Mouse (Mus musculus) c-Kit-positive CD71-positive TER-119-negative erythroid progenitor cells, embryonic 14.5 days (primary cell): ENCODE measurements around the gene Cbx2.
A peak's percentile ranks its signal among the peaks of the same experiment; 100 is the strongest.

Experiments used
- DNase-seq: peaks from one replicate; pipeline ENCODE4 v3.0.0-alpha.2; 2013; ENCODE audit warnings: low read depth

Cbx2 gene

GRCm38 (mm10) chr11:119042466-119043272 lies 19.9 kb downstream of the Cbx2 start:
- DNase-seq = no peak

GRCm38 (mm10) chr11:119043273-119043540 lies 20.4 kb downstream of the Cbx2 start:
- no peak for DNase-seq

- no peak for DNase-seq
These were observed 21.2 kb downstream of the Cbx2 start for GRCm38 (mm10) chr11:119043761-119044550.

- DNase-seq = no peak
These were observed 22.0 kb downstream of the Cbx2 start for GRCm38 (mm10) chr11:119044551-119045337.

- DNase-seq = no peak
These were observed 24.0 kb downstream of the Cbx2 start for GRCm38 (mm10) chr11:119046601-119047245.

- DNase-seq = no peak
These were observed 24.7 kb downstream of the Cbx2 start for GRCm38 (mm10) chr11:119047261-119048132.

- no peak for DNase-seq
These were observed 25.4 kb downstream of the Cbx2 start for GRCm38 (mm10) chr11:119048133-119048510.

- DNase-seq = no peak
These were observed 27.6 kb downstream of the Cbx2 start for GRCm38 (mm10) chr11:119050361-119050760.

GRCm38 (mm10) chr11:119051426-119051825 lies 28.7 kb downstream of the Cbx2 start:
- DNase-seq = no peak

- DNase-seq = no peak
These were observed 29.3 kb downstream of the Cbx2 start for GRCm38 (mm10) chr11:119051927-119052660.

- no peak for DNase-seq
These were observed 30.0 kb downstream of the Cbx2 start for GRCm38 (mm10) chr11:119052661-119053256.

GRCm38 (mm10) chr11:119053257-119053670 lies 30.5 kb downstream of the Cbx2 start:
- DNase-seq = peak; percentile 66

- DNase-seq = no peak
These were observed 31.1 kb downstream of the Cbx2 start for GRCm38 (mm10) chr11:119053738-119054350.

- no peak for DNase-seq
These were observed 31.9 kb downstream of the Cbx2 start for GRCm38 (mm10) chr11:119054351-119055345.

- no peak for DNase-seq
These were observed 32.9 kb downstream of the Cbx2 start for GRCm38 (mm10) chr11:119055571-119056131.

- DNase-seq = no peak
These were observed 33.8 kb downstream of the Cbx2 start for GRCm38 (mm10) chr11:119056301-119057211.

GRCm38 (mm10) chr11:119057291-119057690 lies 34.5 kb downstream of the Cbx2 start:
- no peak for DNase-seq
